Mouse (Mus musculus) bone marrow macrophage, adult 2 months (primary cell): ENCODE measurements around the gene Susd1.

Experiments
- CTCF ChIP-seq: IDR thresholded peaks from 2 replicates; pipeline ENCODE4 v1.5.1; 2012; ENCODE audit warnings: low read depth, mild to moderate bottlenecking, low read length, moderate library complexity
- POLR2A ChIP-seq: IDR thresholded peaks from 2 replicates; pipeline ENCODE4 v1.6.1; 2012; ENCODE audit warnings: mild to moderate bottlenecking, low read depth, low read length, borderline replicate concordance

GRCm38 (mm10) chr4:59277958-59278357, 160.5 kb downstream of the Susd1 start:
- no peak for TF ChIP-seq CTCF
- no peak for TF ChIP-seq POLR2A
